Mouse (Mus musculus): ENCODE measurements at regions not wholly inside any gene's neighbourhood (a gene's known extent, or its start where the extent isn't known, plus 50 kb on each side); places are given as distances from the start of the nearest gene placed in this dataset.

DNA sequence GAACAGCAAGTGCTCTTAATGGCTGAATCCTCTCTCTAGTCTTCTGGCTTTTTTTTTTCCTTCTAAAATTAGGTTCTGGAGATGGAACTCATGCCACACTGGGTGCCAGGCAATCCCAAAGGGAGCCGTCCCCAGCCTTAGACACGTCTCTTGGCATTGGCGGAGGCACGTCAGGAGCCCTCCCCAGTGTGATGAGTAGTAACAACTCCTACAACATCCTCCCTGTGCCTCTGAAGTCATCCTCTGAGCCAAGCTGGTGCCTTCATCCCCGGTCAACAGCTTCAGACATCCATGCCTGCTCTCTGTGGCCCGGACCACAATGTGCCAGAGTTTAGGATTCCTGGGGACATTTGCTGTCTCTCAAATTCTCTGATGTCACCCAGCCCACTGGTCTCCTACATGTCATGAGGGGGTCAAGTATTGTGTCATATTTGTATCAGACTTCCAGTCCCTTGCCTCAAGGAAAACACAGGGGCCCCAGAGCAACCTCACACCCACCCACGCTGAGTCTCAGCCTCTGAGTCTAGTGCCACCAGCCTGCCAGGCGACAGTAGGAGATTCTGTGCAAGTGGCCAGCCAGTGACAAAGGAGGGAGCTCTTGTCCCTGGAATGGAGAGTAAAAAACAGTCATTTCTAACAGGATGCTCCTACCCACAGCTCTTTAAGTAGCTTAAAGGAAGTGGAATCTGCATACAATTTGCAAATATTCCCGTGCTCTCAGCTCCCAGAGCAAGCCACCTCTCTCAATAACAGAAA lies 144.5 kb upstream of the Kcnab2 start:
- intact Hi-C loops (cut with DNase I) = loop anchor here (5.0 to 10.0 kb wide), 3 partner anchors 75 to 753 kb away; no protein-coding TSS in a partner anchor
- peak in 1 of 2 experiments; percentile 80 for DNase-seq (ENCODE audit: low spot score in 2 of 2)

- intact Hi-C loops (cut with DNase I) = no loop called here
- no peak for DNase-seq (ENCODE audit: low spot score in 2 of 2)
Observed at GRCm38 (mm10) chr4:152617636-152618035, 140.0 kb upstream of the Kcnab2 start.

GRCm38 (mm10) chr4:152615155-152615554 lies 137.5 kb upstream of the Kcnab2 start:
- intact Hi-C loops (cut with DNase I) = no loop called here
- peak; percentile 44 to 79 for DNase-seq (ENCODE audit: low spot score in 2 of 2)

DNA sequence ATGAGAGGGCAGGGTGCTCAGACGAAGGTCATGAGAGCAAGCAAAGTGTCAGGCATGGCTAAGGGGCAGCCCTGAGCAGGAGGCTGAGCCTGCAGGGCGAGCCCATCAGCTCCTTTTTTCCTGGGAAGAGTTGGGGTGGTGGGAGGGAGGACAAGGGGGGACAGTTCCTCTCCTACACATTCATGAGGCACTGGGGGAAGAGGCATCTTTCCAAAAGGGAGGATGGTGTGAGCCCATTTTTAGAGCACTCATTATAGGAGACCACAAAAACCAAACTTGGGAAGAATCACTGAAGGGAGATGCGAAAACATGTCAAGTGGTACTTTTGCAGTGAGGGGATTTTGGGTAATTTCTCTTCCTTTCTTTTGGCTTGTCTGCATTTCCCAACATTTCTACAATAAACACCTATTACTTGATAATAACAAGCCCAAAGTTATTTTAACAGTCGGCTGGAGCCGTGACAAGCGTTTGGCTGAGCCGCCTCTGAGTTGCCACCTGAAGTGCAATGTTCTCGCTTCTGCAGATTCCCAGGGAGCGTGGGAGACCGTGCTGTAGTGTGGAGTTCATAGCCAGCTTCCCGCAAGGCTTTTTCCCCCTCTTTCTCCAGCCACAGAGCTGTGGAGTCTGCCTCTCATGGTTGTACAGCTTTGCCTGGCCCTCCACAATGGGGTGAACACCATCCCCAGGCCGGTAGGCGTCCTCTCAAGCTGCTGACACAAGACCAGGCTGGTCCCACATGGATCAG lies 136.9 kb upstream of the Kcnab2 start:
- intact Hi-C loops (cut with DNase I) = no loop called here
- peak; percentile 77 to 95 for DNase-seq (ENCODE audit: low spot score in 2 of 2)

Small RNA genes in the stretch of these regions (microRNA-seq; reads per million reads assigned to microRNA genes)
- gene Gm25779 = 0 reads per million in 2 experiments

Data from left cerebral cortex, postnatal 25 days (tissue).